Mouse (Mus musculus): ENCODE measurements at regions not wholly inside any gene's neighbourhood (a gene's known extent, or its start where the extent isn't known, plus 50 kb on each side); places are given as distances from the start of the nearest gene placed in this dataset.
"Not testable (repeated sequence)": the region's sequence is repeated elsewhere in the genome, so short reads cannot be mapped to it uniquely, and the experiment has no call there.

DNA sequence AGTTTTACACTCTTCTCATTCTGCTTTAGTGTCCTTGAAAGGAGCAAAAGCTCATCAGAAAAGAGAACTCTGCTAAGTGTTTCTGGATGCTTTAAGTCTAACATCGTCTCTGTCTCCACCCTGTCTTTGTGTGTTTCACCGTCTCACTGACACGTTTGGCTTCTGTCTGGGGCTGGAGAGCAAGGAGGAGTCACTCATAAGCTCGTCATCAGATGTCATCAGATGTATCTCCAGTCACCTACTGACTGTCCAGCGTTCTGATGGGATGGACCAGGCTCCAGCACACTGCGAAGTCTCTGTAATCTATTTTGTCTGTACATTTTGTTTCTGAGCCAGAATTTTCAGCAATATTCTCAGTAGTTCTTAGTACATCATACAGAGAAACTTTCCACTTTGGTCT is 283.4 kb upstream of the Arglu1 start:
- DNase-seq, result no peak

DNA sequence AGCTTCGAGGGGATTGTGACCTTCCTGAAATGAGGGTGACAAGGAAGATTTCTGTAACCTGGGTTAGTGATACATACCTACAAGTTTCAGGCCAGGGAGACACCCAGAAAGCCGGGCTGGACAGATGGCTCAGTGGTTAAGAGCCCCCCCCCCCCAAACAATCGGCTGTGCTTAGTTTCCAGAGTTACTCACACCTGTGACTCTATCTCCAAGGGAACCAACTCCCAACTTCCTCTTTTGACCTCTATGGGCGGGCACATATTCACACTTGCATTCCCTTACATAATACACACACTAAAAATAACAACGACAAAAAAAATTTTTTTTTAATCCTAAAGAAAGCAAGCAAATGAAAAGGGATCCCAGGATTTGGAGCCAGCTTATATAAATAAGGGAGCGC is 283.0 kb upstream of the Arglu1 start:
- DNase-seq, result no peak

- DNase-seq, result no peak
Observed at GRCm38 (mm10) chr8:8970776-8971175, 280.5 kb upstream of the Arglu1 start.

GRCm38 (mm10) chr8:8970346-8970745 is 280.0 kb upstream of the Arglu1 start:
- no peak for DNase-seq

DNA sequence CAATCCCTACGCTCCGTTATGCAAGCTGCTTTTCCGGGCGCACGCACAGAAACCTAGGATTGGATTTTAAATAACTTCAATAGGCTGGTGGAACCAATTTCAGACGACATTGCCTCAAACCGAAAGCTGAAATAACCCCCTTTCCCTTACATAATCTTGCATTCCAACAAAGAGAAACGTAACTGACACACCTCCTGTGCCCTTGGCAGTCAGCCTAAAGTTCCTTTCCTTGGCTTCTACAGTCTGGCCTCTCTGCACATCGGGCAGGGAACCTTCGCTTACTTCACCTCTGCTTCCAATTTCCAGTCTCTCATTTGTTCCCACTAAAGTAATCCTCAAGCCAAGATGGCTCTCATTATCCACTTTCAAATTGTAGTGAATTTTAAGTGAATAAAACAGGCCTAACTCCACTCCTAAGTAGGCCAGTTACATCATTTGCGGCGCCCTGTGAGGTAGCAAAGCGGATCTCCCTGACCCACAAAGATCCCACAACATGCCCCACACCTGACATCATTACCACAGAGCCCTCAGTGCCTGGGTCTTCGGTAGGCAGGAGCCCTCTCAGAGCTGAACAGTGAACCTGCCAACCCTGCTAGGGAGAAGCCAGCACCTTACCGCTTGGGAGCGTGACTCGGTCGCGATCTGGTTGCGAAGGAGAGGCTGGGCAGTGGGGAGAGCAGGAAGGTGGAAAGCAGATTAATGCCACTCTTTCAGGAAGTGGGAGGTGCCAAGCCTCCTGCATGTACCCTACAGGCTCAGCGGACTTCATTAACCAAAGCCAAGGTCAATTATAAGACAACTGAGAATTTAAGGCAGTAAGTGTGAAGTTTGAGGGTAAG is 279.0 kb upstream of the Arglu1 start:
- DNase-seq, result peak; percentile 19 to 24

GRCm38 (mm10) chr8:8966658-8967048 is 276.3 kb upstream of the Arglu1 start:
- no peak for DNase-seq

DNA sequence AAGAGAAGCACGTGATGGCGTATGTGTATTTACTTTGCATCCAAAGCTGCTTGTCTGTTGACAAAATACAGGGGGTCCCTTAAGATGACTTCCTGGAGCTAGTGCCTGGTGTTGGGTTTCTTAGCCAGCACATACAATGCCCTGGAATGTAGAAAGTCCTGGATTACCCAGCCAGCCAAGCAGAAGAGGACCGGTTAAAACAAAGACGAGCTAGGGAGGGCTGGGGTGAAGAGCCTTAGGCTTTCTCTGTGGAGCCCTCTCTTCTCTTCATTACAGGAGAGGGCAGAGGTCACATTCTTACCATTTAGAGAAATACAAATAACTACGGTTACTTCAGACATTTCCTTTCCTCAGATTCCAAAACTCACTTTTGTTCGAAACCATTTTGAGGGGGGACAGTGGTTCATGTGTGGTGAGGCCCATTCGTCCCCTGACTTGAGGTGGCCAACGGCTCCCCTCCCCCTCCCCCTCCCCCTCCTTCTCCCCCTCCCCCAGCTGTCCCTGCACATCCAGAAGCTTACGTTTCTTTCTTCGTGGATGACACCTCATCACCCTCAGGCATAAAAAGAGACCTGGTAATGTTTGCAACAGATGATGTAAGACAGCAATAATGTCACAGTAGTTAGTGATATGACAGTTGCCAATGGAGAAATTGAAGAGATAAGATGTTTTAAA is 275.8 kb upstream of the Arglu1 start:
- DNase-seq, result no peak

- DNase-seq, result no peak
Observed at GRCm38 (mm10) chr8:8960221-8960620, 269.9 kb upstream of the Arglu1 start.

DNA sequence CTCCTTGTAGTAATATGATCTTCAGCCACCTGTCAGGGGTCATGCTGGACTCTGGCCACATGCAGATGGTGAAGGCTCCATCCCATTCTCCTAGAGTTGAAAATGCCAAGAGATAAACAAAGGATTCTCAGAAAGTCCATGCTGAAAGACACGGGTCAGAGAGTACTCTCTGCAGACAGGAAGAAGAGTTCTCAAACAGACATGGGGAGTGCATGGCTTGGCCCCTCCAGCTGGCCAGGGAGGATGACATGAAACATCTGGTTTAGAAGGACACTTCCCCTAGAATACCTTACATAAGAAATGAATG is 269.4 kb upstream of the Arglu1 start:
- no peak for DNase-seq

GRCm38 (mm10) chr8:8959021-8959786 is 268.9 kb upstream of the Arglu1 start:
- DNase-seq, result no peak

DNA sequence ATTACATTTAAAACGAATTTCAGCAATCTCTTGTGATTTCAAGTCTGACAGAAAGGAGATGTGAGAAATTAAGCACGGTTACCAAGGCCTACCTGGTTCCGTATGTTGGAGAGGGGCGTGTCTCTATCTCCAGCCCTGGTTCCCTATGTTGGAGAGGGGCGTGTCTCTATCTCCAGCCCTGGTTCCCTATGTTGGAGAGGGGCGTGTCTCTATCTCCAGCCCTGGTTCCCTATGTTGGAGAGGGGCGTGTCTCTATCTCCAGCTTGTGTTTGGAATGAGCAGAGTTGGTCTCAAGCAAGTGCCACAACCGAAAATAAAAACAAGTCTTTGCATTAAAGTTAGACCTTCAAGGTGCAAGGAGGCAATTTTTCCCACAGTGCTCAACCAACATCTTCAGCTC is 267.8 kb upstream of the Arglu1 start:
- not testable (repeated sequence) for DNase-seq

GRCm38 (mm10) chr8:8952212-8952611 is 261.9 kb upstream of the Arglu1 start:
- no peak for DNase-seq

- no peak for DNase-seq
Observed at GRCm38 (mm10) chr8:8951186-8951585, 260.9 kb upstream of the Arglu1 start.

- no peak for DNase-seq
Observed at GRCm38 (mm10) chr8:8947516-8948161, 257.3 kb upstream of the Arglu1 start.

- no peak for DNase-seq
Observed at GRCm38 (mm10) chr8:8942991-8943390, 252.7 kb upstream of the Arglu1 start.

GRCm38 (mm10) chr8:8940899-8941298 is 250.6 kb upstream of the Arglu1 start:
- DNase-seq, result no peak

DNA sequence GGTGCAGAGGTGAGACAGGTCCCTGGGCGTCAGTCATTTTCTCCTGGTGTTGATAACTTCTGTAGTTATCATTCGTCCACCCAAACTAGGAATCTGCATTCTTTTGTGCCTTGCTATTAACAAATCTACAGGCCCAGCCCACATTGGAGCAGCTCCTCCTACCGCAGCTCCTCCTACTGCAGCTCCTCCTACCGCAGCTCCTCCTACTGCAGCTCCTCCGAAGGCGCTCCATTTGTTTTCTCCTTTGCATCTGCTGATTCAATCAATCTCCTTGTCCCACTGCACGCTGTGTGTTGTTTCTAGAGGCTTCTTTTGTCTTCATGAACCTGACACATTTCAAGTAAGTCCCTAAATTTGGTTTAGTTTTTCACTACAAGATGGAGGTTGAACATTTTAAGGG is 248.2 kb upstream of the Arglu1 start:
- DNase-seq, result no peak

DNA sequence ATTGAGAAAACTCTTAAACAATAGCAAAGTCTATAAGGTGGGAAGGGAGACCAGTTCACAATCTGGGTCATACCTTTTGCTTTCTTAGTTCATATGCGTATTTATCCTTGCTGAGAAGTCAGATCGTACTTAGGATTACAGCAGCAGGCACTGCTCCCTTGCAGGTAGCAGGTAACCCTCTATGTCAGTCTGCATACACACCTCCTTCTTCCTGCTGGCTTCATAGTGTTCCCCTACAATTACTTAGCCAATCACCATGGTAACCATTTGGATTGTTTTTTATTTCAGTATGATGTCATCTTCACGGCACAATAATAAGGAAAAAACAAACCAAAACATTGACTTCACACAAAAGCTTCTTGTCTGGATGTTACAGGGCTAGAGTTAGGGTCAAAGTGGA is 242.1 kb upstream of the Arglu1 start:
- no peak for DNase-seq

GRCm38 (mm10) chr8:8931746-8932145 is 241.4 kb upstream of the Arglu1 start:
- DNase-seq, result no peak

GRCm38 (mm10) chr8:8928074-8928862 is 237.9 kb upstream of the Arglu1 start:
- DNase-seq, result no peak

GRCm38 (mm10) chr8:8921446-8921845 is 231.1 kb upstream of the Arglu1 start:
- no peak for DNase-seq

Data from thymus, adult 18-20 months (tissue).